Mouse (Mus musculus) lung, postnatal 25 days (tissue): ENCODE measurements around the gene Ascc3.
A peak's percentile ranks its signal among the peaks of the same experiment; 100 is the strongest.

Experiments used
- DNase-seq: peaks from one replicate; pipeline ENCODE4 v3.0.0; 2022; ENCODE audit warnings: low spot score

Ascc3 gene

GRCm38 (mm10) chr10:50592355-50593293 is at the start of gene Ascc3:
Ascc3 (plus strand) TSS chr10:50592669.
- peak; percentile 88 for DNase-seq

DNA sequence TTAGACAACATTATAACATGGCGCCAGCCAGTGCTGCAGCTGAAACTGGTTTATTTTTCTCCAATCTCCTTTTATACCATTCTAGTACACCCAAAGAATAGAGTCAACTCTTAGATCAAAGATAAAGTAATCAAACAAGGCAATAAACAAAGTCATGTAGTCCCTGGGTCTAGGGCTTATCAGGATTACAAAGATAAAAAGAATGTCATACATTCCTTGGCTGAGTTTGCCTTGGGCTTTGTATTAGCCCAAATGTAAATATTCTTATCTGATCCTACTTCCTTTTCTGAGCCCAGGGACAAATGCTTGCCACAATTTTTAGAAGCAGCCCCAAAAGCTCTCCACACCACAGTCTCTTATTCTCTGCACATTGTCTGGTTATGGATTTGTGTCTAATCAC is 7.7 kb upstream of the Ascc3 start:
- DNase-seq: no peak

- DNase-seq: no peak
Observed at GRCm38 (mm10) chr10:50586556-50586955, 5.9 kb upstream of the Ascc3 start.

GRCm38 (mm10) chr10:50593371-50593770 is 902 bp downstream of the Ascc3 start:
- DNase-seq: no peak

- no peak for DNase-seq
Observed at GRCm38 (mm10) chr10:50595340-50595739, 2.9 kb downstream of the Ascc3 start.

DNA sequence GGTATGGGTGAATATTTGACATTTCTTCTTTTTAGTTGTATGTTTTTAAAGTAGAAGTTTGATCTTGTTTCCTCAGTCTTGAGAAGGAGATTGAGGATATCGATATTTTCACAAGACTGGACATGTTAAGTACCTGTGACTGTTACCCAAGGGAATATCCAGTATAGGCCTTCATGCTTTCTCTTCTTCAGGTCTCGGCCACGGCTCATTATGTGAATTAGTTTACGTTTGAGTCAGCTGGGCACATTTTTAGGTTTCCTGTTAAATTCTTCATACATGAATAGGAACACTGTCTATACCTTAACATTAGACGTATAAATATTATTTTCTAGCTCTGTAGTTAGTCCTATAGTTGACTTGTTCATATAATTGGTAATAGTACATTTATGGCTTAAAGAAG is 12.4 kb downstream of the Ascc3 start:
- DNase-seq: no peak

DNA sequence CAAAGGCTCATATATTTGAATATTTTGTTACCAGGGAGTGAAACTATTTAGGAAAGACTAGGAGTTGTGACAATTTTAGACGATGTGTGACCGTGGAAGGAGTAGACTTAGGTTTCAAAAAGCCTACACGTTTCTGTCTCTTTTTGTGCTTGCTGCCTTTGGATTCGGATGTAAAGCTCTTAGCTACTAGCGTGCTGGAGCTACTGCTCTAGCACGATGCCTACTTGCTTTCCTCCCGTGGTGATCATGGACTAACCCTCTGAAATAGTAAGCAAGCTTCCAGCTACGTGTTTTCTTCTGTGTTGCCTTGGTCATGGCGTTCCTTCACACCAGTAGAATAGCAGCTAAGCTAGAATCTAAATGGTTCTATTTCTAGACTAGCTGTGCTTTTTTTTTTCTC is 21.4 kb downstream of the Ascc3 start:
- DNase-seq: no peak

GRCm38 (mm10) chr10:50625874-50626273 is 33.4 kb downstream of the Ascc3 start:
- DNase-seq: no peak

DNA sequence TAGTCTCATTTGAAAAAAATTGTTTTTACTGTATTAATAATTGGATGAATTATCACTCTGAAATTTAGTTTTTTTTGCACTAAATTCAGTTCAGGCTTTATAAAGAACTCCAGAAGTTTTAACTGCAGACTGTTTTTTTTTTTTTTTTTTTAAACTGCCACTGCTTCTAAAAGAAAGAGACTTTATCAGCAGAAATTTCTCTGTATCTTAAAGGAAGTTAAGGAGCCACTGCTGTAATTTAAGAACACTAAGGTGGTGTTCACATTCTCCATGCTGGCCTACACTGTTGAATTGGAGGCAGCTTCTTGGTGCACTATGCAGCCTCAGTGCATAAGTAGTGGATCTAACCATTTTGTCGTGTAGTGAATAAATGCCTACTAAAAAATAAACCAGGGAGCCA is 47.1 kb downstream of the Ascc3 start:
- no peak for DNase-seq

DNA sequence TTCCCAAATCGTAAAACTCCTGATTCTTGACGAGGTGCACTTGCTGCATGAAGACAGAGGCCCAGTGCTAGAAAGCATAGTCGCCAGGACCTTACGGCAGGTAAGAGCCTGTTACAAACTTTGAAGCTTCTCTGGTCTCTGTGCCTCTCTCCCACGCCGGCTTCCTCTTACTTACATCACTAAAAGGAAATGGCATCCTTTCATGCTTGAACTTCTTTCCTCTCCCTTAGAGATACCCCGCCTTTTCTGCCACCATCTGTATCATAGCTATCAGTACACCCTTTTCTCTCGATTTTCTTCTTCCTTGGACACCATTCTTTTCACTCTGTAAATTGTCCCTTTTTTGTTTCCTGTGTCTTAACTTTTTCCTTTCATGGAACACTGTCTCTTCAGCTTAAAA is 58.1 kb downstream of the Ascc3 start:
- no peak for DNase-seq

DNA sequence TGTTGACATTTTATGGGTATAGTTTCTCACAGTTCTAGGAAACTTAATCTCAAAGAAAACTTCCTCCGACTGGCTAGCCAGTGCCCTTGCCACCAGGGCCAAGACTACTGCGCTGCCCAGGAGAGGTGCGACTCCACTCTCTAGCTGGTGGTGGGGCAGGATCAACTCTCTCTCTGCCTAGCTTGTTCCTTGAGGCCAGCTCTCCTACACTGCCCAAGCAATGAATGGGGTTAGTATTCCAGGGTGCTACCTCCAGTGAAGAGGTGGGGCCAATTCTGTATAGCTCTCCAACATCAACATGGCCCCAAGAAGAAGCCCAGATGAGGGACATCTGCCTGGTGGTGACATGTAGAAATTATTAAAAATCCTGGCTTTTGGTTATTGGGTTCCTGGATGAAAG is 61.1 kb downstream of the Ascc3 start:
- no peak for DNase-seq

DNA sequence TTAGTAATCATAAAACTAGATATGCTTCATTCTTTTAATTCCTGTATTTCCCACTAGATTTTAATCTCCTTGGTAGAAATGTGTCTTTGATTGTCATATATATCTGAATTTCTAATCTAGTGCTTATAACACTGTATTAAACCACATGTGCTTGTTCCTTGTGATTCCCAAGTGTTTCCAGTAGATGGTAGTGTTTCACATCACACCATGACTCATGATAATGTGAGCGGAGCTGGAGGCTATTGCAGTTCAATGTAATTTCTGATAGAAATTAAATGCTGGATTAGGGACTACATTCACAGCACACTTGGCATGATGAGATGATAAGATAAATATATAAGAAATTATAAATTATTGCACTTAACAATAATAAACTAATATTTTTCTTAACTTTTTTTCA is 64.9 kb downstream of the Ascc3 start:
- peak; percentile 18 for DNase-seq

- no peak for DNase-seq
Observed at GRCm38 (mm10) chr10:50671517-50671916, 79.0 kb downstream of the Ascc3 start.

DNA sequence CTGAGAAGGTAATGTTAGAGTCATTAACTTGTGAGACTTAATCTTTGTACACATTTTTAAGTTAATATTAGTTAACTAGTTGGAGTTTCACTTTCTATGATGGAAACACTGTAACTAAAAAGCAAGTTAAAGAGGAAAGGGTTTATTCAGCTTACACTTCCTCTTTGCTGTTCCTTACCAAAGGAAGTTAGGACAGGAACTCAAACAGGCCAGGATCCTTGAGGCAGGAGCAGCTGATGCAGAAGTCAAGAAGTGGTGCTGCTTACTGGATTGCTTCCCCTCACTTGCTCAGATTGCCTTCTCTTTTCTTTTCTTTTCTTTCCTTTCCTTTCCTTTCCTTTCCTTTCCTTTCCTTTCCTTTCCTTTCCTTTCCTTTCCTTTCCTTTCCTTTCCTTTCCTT is 97.9 kb downstream of the Ascc3 start:
- DNase-seq: no peak

GRCm38 (mm10) chr10:50698836-50699433 is 106.5 kb downstream of the Ascc3 start:
- no peak for DNase-seq

DNA sequence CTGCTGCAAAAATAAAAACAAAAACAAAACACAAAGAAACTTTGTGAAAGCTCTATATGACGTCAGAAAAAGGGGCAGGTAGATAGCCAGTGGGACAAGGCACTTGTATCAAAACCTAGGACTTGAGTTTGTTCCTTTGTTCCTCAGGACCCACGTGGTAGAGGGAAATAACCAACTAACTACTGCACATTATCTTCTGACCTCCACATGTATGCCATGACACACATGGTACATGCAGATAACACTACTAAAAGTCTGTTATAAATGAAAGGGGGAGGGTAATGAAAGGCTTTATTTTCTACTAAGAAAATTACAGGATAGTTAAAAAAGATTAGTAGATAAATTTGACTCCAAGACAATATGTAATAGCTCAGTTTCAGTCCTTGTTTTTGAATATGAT is 109.3 kb downstream of the Ascc3 start:
- DNase-seq: no peak

DNA sequence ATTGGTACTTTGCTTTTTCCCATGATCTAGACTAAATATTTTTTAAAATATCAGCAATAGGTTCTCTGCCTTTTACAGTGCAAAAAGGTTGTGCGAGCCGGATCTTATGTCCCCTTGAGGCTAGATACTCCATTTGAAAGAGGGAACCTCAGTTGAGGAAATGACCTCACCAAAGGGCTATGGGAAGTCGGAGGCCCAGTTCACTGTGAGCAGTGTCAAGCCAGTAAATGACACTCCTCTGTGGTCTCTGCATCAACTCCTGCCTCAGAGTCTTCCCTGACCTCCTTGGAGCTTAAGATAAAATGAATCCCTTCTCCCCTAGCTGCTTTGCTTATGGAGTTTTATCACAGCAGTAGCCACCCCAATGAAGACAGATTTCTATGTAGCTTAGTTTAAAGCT is 109.9 kb downstream of the Ascc3 start:
- no peak for DNase-seq

DNA sequence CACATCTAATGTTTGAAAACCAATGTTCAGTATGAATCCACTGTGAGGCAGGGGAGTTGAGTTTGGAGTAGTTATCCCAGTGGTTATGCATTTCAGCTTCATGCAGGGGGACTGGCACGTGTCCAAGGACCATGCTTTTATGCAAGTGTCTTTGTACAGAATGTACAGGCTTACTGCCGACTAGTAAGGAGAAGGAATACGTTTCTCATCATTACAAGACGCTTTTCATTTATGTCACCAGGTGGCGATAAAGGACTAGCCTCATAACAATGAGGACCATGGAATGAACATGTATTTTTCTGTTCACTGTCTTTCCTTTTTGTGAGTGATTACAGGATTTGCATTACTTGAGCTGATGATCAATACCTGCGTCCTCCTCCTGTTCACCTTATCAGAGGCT is 111.7 kb downstream of the Ascc3 start:
- peak; percentile 25 for DNase-seq

DNA sequence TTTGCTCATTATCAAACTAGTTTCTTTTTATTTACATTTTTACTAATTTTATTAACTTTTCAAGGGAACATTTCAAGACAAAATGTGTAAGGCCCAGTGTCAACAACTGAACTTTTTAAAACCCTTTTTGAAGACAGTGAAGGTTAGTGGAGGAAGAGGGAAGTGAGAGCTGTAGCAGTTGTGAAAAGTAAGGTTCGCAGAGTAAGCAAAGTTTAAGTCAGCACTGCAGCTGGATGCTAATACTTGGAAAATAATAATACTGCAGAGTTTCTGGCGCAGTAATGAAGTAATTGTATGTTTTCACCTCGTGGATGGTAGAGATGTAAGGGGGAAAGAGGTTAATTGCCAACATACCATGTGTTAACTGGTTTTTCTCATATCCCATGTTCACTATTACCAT is 112.4 kb downstream of the Ascc3 start:
- no peak for DNase-seq

DNA sequence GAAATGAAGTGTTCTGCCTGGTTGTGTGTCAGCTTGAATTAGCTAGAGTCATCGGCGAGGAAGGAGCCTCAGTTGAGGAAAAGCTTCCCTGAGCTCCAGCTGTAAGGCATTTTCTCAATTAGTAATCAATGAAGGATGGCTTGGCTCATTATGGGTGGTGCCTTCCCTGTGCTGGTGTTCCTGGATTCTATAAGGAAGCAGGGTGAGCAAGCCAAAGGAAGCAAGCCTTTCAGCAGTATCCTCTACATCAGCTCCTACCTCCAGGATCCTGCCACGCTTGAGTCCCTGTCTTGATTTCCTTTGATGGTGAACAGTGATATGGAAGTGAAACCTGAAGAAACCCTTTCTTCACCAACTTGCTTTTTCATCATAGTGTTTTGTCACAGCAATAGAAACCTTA is 118.8 kb downstream of the Ascc3 start:
- DNase-seq: no peak

DNA sequence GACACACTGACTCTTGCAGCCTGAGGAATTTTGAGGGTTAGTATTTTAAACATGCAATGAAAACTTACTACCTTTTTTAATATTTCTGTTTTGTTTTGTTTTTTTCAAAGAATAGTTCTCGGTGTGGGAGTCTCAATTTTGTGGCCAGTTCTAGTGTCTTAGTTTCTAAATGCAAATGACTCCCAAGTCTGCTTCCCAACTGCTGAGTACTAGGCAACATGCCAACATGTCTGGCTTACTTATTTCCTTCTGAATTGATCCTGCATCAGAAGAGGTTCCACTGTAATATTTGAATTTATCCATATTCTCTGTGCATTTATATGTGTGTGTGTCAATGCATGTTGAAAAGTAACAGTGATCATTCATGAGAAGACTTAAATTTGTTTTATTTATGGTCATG is 119.3 kb downstream of the Ascc3 start:
- no peak for DNase-seq

DNA sequence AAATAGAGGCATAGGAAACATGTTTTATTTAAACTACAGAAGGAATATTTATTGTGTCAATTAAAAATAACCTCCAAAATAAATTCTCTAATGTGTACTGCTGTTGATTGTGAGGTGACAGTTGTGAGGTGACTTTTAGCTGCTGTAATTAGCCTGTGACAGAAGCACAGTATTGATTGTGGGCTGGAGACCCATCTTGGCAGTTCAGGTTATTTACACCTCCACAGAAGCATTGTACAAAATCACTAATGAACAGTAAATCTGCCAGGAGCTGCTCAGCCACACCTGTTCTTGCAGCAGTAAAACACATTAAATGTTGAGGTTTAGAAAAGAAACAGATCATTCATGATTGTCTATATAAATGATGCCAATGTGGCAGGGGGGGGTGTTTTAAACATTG is 141.0 kb downstream of the Ascc3 start:
- no peak for DNase-seq

DNA sequence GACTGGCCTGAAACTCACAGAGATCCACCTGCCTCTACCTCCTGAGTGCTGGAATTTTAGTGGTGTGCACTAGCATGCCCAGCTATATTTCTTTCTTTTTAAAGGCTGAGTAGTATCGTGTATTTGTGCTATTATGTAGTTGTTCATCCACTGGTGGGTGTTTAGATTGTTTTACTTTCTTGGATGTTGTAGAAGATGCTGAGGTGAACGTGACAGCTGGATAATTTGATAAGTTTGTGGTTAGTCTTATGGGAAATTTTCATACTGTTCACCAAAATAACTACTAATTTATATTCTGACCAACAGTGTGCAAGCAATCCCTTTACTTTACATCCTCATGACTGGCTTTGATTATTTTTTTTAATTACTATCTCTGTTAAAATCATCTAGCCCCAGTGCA is 169.6 kb downstream of the Ascc3 start:
- DNase-seq: no peak

- peak; percentile 1 for DNase-seq
Observed at GRCm38 (mm10) chr10:50762984-50763383, 170.5 kb downstream of the Ascc3 start.
